Mouse (Mus musculus): Measurements from ENCODE around the gene Adgrl2. TPM values are rescaled to one million over a fixed set of nuclear protein-coding genes. Genes with fewer than 3 reads are reported as not detected.

Gene Adgrl2
- polyA plus RNA-seq (2014; fragmentation: Nextera tagmentation; extraction: Ambion mirVana), result 77.5 and 80.7 TPM in 2 replicates

DNA sequence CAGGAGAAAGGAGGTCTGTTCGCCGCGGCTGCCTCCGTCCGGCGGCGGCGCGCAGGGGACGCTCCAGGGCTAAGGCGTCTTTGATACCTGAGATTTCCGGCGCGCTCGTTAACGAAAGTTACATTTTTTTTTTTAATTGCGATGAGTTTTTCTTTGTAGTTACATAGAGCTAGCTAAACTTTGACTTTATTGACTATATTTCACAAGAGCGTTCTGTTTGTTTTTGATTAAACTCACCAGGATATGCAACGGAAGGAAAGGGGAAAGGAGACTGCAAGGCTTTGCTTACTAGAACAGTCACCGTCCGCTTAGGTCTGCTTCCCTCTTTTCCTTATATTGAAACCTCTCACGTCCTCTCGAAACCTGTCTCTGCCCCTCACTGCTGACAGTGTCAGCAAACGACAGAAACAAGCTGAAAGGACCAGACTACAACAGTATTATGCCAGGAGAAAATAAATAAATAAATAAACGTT, at the start of gene Adgrl2:
Gene Adgrl2 (minus strand): TSS at position 25 of the 473 bp plus-strand sequence.
- DNase-seq (ENCODE audit: low spot score) (no peak), ATAC-seq (ENCODE audit: low FRiP score) (peak; percentile 31)
- Histone ChIP-seq H3K9ac (ENCODE audit: low read depth, low read length) (peak within 1 kb of the TSS; percentile 96), H3K9me3 (ENCODE audit: control insufficient read depth, low read length) (no peaks in the 10 kb centered on the region), H3K27me3 (ENCODE audit: control insufficient read depth, insufficient read depth, low read length) (no peaks in the 10 kb centered on the region), H3K36me3 (ENCODE audit: control insufficient read depth, insufficient read depth, low read length) (no peaks in the 10 kb centered on the region), H3K4me2 (replicated peaks; ENCODE audit: low read depth, low read length) (peak within 1 kb of the TSS; percentile 82), H3K4me1 (replicated peaks; ENCODE audit: control insufficient read depth, insufficient read depth, low read length) (no peaks in the 10 kb centered on the region; the same call in 1 of the 2 replicates), H3K27ac (ENCODE audit: low read depth, low read length) (peak within 1 kb of the TSS; percentile 99), H3K4me3 (ENCODE audit: low read depth, low read length) (peak within 1 kb of the TSS; percentile 92)
- under 1% methylated on average over 25 of the region's 25 CpGs for WGBS

- DNase-seq (ENCODE audit: low spot score) (no peak), ATAC-seq (ENCODE audit: low FRiP score) (no peak)
- no peak overlapping the region for H3K9ac ChIP-seq (ENCODE audit: low read depth, low read length)
- no peaks in the 10 kb centered on the region for H3K27me3 ChIP-seq (ENCODE audit: control insufficient read depth, insufficient read depth, low read length)
- no peak overlapping the region for H3K4me2 ChIP-seq (replicated peaks; ENCODE audit: low read depth, low read length)
- H3K4me3 ChIP-seq (ENCODE audit: low read depth, low read length), result no peak overlapping the region
- H3K27ac ChIP-seq (ENCODE audit: low read depth, low read length), result no peak overlapping the region
- H3K9me3 ChIP-seq (ENCODE audit: control insufficient read depth, low read length), result no peaks in the 10 kb centered on the region
- no peaks in the 10 kb centered on the region for H3K36me3 ChIP-seq (ENCODE audit: control insufficient read depth, insufficient read depth, low read length)
- H3K4me1 ChIP-seq (replicated peaks; ENCODE audit: control insufficient read depth, insufficient read depth, low read length), result no peaks in the 10 kb centered on the region
- 77% methylated on average over 4 of the region's 4 CpGs for WGBS
Observed at GRCm38 (mm10) chr3:149038771-149039170, 48.4 kb upstream of the Adgrl2 start.

DNA sequence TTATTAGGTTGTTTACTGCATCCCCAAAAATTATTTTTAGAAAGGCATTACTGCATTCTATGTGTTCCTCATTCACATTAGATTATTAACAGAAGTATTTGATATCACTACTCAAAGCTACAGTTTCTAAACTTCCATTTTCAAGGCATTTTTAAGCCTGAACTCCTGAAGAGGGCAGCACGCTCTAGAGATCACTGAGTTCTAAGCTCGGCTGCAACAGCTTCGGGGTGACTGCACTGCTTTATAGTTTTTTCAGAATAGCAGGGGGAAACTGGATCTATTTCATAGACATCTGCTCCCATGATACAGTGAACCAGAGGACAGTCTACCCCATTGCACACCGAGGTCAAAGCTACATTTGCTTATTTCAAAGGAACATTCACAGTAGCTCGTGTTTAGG, 29.6 kb upstream of the Adgrl2 start:
- Histone ChIP-seq H3K27me3 (ENCODE audit: control insufficient read depth, insufficient read depth, low read length) (no peaks in the 10 kb centered on the region), H3K4me2 (replicated peaks; ENCODE audit: low read depth, low read length) (no peak overlapping the region), H3K4me1 (replicated peaks; ENCODE audit: control insufficient read depth, insufficient read depth, low read length) (no peaks in the 10 kb centered on the region), H3K4me3 (ENCODE audit: low read depth, low read length) (no peak overlapping the region), H3K9me3 (ENCODE audit: control insufficient read depth, low read length) (no peaks in the 10 kb centered on the region), H3K9ac (ENCODE audit: low read depth, low read length) (no peak overlapping the region), H3K27ac (ENCODE audit: low read depth, low read length) (no peak overlapping the region), H3K36me3 (ENCODE audit: control insufficient read depth, insufficient read depth, low read length) (no peaks in the 10 kb centered on the region)
- ATAC-seq (ENCODE audit: low FRiP score) (no peak), DNase-seq (ENCODE audit: low spot score) (no peak)
- WGBS, result 71% methylated on average over 5 of the region's 5 CpGs

DNA sequence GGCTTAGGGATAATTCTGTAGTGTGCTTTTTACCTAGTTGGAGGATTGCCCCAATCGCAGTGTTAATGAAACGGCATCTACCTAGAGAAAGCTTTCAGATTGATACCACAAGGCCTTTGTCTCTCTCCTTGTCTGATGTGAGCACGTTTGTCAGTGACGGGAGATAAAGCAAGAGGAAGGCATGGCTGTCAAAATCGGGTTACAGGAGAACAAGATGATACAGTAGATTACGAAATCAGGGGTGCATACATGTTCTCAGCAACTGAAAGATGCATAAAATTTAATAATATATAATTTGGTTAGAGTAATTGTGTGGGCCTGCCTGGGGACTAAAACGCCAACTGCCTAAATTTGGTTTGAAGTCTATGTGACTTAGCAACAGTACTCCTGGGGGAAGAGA, 19.0 kb upstream of the Adgrl2 start:
- H3K36me3 ChIP-seq (ENCODE audit: control insufficient read depth, insufficient read depth, low read length), result no peaks in the 10 kb centered on the region
- H3K4me2 ChIP-seq (replicated peaks; ENCODE audit: low read depth, low read length), result no peak overlapping the region
- DNase-seq (ENCODE audit: low spot score), result no peak
- no peak overlapping the region for H3K9ac ChIP-seq (ENCODE audit: low read depth, low read length)
- no peaks in the 10 kb centered on the region for H3K9me3 ChIP-seq (ENCODE audit: control insufficient read depth, low read length)
- H3K27ac ChIP-seq (ENCODE audit: low read depth, low read length), result no peak overlapping the region
- H3K4me1 ChIP-seq (replicated peaks; ENCODE audit: control insufficient read depth, insufficient read depth, low read length), result no peaks in the 10 kb centered on the region
- no peak for ATAC-seq (ENCODE audit: low FRiP score)
- 86% methylated on average over 7 of the region's 7 CpGs for WGBS
- no peaks in the 10 kb centered on the region for H3K27me3 ChIP-seq (ENCODE audit: control insufficient read depth, insufficient read depth, low read length)
- H3K4me3 ChIP-seq (ENCODE audit: low read depth, low read length), result no peak overlapping the region

- Histone ChIP-seq H3K4me2 (replicated peaks; ENCODE audit: low read depth, low read length) (no peak overlapping the region), H3K9ac (ENCODE audit: low read depth, low read length) (no peak overlapping the region), H3K4me1 (replicated peaks; ENCODE audit: control insufficient read depth, insufficient read depth, low read length) (no peaks in the 10 kb centered on the region), H3K27ac (ENCODE audit: low read depth, low read length) (no peak overlapping the region), H3K27me3 (ENCODE audit: control insufficient read depth, insufficient read depth, low read length) (no peaks in the 10 kb centered on the region), H3K36me3 (ENCODE audit: control insufficient read depth, insufficient read depth, low read length) (no peaks in the 10 kb centered on the region), H3K4me3 (ENCODE audit: low read depth, low read length) (no peak overlapping the region), H3K9me3 (ENCODE audit: control insufficient read depth, low read length) (no peaks in the 10 kb centered on the region)
- ATAC-seq (ENCODE audit: low FRiP score) (no peak), DNase-seq (ENCODE audit: low spot score) (no peak)
- 80% methylated on average over 6 of the region's 6 CpGs for WGBS
Observed at GRCm38 (mm10) chr3:149008634-149009023, 18.3 kb upstream of the Adgrl2 start.

GRCm38 (mm10) chr3:149007860-149008633, 17.7 kb upstream of the Adgrl2 start:
- Histone ChIP-seq H3K9me3 (ENCODE audit: control insufficient read depth, low read length) (no peaks in the 10 kb centered on the region), H3K9ac (ENCODE audit: low read depth, low read length) (no peak overlapping the region), H3K27ac (ENCODE audit: low read depth, low read length) (no peak overlapping the region), H3K4me1 (replicated peaks; ENCODE audit: control insufficient read depth, insufficient read depth, low read length) (no peaks in the 10 kb centered on the region), H3K4me2 (replicated peaks; ENCODE audit: low read depth, low read length) (no peak overlapping the region), H3K27me3 (ENCODE audit: control insufficient read depth, insufficient read depth, low read length) (no peaks in the 10 kb centered on the region), H3K36me3 (ENCODE audit: control insufficient read depth, insufficient read depth, low read length) (no peaks in the 10 kb centered on the region), H3K4me3 (ENCODE audit: low read depth, low read length) (no peak overlapping the region)
- 68% methylated on average over 20 of the region's 20 CpGs for WGBS
- no peak for DNase-seq (ENCODE audit: low spot score)
- no peak for ATAC-seq (ENCODE audit: low FRiP score)

DNA sequence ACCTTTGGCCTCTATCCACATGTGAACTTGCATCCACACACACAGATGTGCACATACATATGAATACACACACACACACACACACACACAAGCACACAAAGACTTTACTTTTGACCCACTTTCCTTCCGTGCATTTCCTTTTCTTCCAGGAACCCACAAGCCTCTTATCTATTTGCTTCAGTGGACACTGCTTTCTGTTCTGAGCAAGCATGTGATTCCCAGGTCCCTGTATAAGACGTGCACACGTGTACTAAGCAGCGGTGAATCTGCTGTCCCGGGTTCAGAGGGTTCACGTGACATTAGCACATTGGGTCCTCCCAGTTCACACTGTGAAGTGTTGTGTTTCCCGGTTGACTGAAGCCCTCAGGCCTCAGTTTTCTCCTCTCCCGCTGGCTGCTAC, 11.0 kb upstream of the Adgrl2 start:
- WGBS, result 29% methylated on average over 8 of the region's 8 CpGs
- no peak overlapping the region for H3K9ac ChIP-seq (ENCODE audit: low read depth, low read length)
- no peak overlapping the region for H3K4me3 ChIP-seq (ENCODE audit: low read depth, low read length)
- DNase-seq (ENCODE audit: low spot score), result no peak
- H3K4me1 ChIP-seq (replicated peaks; ENCODE audit: control insufficient read depth, insufficient read depth, low read length), result no peaks in the 10 kb centered on the region
- H3K27me3 ChIP-seq (ENCODE audit: control insufficient read depth, insufficient read depth, low read length), result no peaks in the 10 kb centered on the region
- no peak overlapping the region for H3K4me2 ChIP-seq (replicated peaks; ENCODE audit: low read depth, low read length)
- no peak overlapping the region for H3K27ac ChIP-seq (ENCODE audit: low read depth, low read length)
- no peaks in the 10 kb centered on the region for H3K36me3 ChIP-seq (ENCODE audit: control insufficient read depth, insufficient read depth, low read length)
- no peaks in the 10 kb centered on the region for H3K9me3 ChIP-seq (ENCODE audit: control insufficient read depth, low read length)
- no peak for ATAC-seq (ENCODE audit: low FRiP score)

GRCm38 (mm10) chr3:148998661-148999060, 8.3 kb upstream of the Adgrl2 start:
- H3K4me3 ChIP-seq (ENCODE audit: low read depth, low read length), result no peak overlapping the region
- no peak overlapping the region for H3K27ac ChIP-seq (ENCODE audit: low read depth, low read length)
- no peaks in the 10 kb centered on the region for H3K9me3 ChIP-seq (ENCODE audit: control insufficient read depth, low read length)
- H3K36me3 ChIP-seq (ENCODE audit: control insufficient read depth, insufficient read depth, low read length), result no peaks in the 10 kb centered on the region
- ATAC-seq (ENCODE audit: low FRiP score) (no peak), DNase-seq (ENCODE audit: low spot score) (no peak)
- no peak overlapping the region for H3K9ac ChIP-seq (ENCODE audit: low read depth, low read length)
- no peak overlapping the region for H3K4me2 ChIP-seq (replicated peaks; ENCODE audit: low read depth, low read length)
- H3K27me3 ChIP-seq (ENCODE audit: control insufficient read depth, insufficient read depth, low read length), result no peaks in the 10 kb centered on the region
- no peaks in the 10 kb centered on the region for H3K4me1 ChIP-seq (replicated peaks; ENCODE audit: control insufficient read depth, insufficient read depth, low read length)
- 69% methylated on average over 10 of the region's 10 CpGs for WGBS

DNA sequence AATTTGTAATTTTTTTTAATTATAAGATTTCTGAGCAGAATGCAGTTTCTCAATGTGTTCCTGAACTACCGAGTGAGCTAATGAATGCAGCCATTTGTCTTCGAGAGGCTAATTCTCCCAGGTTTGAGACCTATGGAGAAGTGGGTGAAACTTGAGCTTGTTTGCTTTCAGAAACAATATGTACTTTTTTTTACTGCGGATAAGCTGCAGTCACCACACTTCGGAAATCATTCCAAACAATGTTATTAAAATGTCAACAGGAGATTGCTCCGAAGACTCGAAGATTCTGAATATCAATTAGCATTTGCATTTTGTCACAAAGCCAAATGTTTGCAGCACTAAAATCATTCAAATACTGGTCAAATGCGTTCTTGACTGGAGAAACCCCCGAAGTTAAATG, 701 bp upstream of the Adgrl2 start:
- DNase-seq (ENCODE audit: low spot score) (peak; percentile 31), ATAC-seq (ENCODE audit: low FRiP score) (no peak)
- Histone ChIP-seq H3K9ac (ENCODE audit: low read depth, low read length) (no peak overlapping the region; the same call in 1 of the 2 replicates), H3K36me3 (ENCODE audit: control insufficient read depth, insufficient read depth, low read length) (no peaks in the 10 kb centered on the region), H3K4me2 (replicated peaks; ENCODE audit: low read depth, low read length) (peak overlapping the region; percentile 82), H3K4me3 (ENCODE audit: low read depth, low read length) (peak overlapping the region; percentile 92), H3K4me1 (replicated peaks; ENCODE audit: control insufficient read depth, insufficient read depth, low read length) (no peaks in the 10 kb centered on the region; the same call in 1 of the 2 replicates), H3K9me3 (ENCODE audit: control insufficient read depth, low read length) (no peaks in the 10 kb centered on the region), H3K27me3 (ENCODE audit: control insufficient read depth, insufficient read depth, low read length) (no peaks in the 10 kb centered on the region), H3K27ac (ENCODE audit: low read depth, low read length) (no peak overlapping the region; the same call in 1 of the 2 replicates)
- 3% methylated on average over 8 of the region's 8 CpGs for WGBS

Data from hindbrain, embryonic 11.5 days (tissue).